Mouse (Mus musculus) adrenal gland (tissue): ENCODE measurements around the gene Ugt1a8.

ENCODE experiments used
- intact Hi-C: fragments of 180-260 bp; cut with DNase I; formaldehyde crosslinking; loops from one replicate; pipeline ENCODE4 v1.15.1; 2025

Ugt1a8 gene

DNA sequence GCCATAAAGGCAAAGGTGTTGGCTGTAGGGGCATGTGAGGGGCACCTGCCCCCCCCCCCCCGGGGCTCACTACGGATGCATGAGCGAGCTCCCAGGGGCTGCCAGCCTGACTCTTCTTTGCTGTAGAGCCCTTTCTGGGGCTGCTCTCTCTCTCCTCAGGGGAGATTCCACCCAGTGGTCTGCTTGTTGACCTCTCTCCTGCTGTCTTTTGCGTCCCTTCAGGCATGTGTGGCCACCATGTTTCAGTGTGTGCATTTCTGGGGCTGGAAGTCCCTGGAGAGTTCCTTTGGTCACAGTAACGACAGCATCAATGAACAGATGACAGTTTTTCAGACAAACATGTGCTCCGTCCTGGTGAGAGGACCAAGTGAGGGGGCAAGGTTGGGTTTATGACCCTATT lies 170.7 kb downstream of the Ugt1a8 start:
- intact Hi-C loops = no loop called here

DNA sequence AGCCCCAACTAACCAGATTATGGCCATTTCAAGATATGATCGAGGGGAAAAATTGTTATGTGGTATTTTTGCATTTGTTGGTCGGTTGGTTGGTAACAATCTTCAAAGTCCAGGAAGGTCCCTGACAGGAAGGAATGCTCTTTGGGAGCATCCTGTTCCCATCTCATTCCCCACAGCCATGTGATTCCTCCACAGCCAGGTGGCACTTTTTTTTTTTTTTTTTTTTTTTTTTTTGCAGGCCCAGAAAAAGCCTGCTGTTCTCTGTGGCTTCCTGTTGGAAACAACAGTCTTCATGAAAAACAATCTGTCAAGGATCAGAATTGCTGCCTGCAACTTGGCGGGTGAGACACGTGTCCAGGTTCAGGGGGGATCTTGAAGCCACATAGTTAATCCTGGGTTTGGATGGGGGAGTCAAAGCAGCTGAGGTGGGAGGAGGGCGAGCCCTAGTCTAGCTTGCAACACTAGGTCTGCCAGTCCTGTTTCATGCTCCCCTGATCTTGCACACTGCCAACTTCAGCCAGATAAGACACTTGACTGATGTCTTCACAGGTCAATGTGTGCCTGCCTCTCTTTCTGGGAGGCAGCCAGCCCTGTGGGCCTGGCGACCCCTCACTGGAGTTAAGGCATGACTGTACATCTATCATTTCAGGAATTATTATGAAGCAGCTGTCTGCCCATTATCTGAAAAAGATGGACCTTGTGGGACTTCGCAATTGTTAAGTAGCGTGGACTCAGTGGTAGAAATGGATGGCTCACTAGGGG lies 171.4 kb downstream of the Ugt1a8 start:
- intact Hi-C loops = no loop called here

DNA sequence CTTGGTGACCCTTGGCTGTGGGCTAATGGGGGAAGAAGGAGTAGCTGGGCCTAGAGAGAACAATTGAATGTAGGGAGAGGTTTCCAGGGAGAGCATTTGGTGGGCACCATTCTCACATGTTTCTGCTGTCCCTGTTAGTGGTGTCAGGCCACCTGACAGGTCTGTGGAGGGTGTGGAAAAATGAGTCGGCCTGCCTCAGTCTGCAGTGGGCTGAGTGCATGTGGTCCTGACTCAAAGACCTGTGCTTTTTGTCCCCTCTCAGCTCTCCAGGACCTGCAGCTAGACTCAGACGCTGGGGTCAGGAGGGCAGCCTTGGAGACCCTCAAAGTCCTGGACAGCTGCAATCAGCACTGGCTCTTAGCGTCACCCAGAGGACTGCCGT lies 172.0 kb downstream of the Ugt1a8 start:
- intact Hi-C loops = no loop called here

DNA sequence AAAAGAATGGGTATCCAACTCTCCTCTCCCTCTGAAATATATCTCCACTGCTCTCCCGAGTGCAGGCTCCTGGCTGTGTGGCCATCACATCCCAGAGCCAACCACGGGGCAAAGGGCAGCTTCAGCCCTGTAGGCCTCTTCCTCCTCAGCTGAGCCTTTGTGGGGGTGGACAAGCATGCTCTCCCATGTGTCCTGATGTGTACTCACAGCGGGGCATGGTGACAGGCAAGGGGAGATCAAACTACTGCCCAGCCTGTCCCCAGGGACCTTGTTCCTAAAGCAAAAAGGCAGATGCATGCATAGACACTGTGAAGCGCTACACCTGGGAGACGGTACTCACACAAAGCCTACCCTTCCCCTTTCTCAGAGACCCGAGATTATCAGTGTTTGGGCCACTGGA lies 172.5 kb downstream of the Ugt1a8 start:
- intact Hi-C loops = no loop called here

DNA sequence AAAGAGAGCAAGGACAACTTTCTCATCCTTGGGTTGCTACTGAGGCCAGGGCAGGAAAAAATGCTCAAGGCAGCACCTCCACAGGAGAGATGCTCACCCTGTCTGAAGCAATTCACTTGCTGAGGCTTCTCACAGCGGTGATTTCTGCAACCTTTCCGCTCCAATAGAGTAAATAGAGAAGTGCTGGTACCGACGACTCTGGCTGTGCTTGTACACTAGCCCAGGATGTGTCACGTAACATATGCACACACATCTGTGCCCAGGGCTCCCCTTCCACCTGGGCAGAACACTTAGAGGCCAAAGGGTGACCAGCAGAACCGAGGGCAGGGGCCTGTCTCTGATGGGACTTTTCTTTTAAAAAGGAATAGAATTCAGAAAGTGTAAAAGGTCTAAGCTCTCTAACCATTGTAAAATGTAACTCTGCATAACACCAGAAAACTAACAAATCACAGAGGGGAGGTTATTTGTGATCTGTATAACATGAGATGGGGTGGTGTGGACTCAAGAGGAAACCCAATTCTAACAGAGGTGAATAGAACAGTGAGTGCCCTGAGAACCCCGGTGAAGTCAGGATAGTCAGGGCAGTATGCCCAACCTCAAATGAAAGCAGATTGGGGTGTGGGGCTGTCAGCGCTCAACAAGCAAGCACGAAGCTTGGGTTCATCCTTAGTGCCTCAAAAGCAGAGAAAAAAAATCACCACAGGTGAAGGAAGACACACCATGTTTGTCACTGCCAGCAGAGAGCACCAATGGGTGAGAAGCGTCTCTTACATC lies 173.2 kb downstream of the Ugt1a8 start:
- intact Hi-C loops = no loop called here

DNA sequence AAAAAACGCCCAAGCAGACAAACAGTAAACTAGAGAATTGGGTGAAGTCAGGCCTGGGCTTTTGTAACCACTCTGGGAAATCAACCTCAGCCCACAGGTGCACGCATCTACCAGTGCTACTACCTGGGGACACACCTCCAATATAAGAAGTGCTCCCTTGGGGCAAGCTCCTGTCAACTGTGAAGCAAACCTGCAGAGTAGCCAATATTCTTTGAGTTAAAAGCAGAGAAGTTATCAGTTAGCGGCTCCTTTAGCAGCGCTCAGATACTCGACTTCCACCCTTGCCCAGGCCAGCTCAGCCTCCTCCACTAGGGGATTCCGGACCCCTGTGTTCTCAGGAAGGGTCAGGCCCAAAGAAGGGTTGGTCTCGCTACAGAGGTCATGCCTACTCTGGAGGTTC lies 174.1 kb downstream of the Ugt1a8 start:
- intact Hi-C loops = no loop called here

DNA sequence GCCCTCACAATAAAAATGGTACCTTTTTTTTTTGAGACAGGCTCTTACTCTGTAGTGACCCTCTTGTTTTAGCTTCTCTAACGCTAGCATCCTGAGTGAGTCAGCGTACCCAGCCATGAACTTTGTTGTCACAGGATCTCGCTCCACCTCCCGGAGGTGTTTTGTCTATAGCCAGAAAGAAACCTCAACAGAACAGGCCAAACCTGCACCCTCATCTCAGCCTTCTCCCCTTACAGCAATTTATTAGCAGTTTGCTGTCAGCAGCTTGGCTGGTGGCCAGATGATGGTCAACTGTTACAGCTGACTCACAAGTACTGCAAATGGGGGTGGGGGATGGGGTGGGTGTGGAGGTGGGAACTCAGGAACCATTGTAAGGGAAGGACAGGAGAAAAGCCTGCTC lies 174.6 kb downstream of the Ugt1a8 start:
- intact Hi-C loops = no loop called here

DNA sequence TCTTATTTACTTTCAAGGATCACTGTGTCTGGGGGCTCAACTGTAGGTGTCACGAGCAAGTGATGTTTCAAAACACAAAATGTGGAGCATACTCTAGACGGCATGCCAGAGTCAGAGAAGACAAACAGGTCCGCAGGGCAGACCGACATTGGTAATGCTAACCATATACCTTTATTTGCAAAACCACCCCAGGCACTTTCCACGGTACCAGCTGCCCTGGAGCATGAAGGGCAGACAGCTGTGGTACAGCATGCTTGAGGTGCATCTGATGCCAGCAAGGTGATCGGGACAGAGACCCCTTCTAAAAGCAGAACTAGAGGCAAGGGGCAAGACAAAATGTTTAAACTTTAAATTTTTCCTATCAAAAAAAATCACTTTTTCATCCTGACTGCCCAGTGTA lies 175.3 kb downstream of the Ugt1a8 start:
- intact Hi-C loops = no loop called here

DNA sequence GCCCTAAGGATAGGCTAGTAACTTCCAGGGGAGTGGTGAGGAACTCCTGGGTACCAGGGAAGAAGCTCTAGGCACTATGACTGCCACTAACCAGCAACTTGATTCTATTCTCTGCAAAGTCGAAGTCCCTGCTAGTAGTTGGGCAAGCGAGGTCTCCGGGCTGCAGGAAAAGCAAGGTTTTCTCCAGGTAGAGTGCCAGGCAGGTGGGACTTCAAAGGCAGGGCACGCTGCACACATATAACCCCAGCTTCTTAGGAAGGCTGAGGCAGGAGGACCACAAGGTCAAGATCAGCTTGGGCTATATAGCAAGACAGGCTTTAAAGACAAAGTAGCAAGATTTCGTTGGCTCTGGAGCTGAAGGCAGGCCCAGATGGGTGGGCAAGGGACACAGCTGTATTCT lies 176.2 kb downstream of the Ugt1a8 start:
- intact Hi-C loops = no loop called here

DNA sequence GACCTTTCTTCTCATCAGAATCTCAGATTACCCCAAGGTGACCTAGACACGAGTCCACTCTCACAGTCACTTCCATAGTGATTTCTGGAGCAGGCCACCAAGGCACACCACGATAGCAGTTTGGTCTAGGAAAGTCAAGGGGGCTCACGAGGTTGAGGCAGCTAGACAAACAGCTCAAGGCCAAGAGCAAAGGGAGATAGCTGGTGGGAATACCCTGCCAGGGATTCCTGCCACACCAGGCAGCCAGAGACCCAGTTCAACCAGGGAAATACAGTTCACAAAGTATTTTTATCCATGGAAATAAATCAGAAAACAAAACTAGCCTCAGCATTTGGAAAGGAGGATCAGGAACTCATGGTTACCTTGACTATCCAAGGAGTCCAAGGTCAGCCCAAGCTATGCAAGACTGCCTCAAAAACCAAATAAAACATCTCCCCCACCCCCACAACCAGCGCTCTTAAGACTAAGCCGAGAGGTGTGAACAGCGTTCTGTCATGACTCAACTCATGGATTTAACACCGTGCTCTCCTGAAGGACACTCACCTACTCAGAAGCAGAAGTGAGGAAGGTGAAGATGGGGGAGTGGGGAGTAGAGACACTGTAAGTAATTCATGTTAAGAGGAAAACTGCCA lies 176.7 kb downstream of the Ugt1a8 start:
- intact Hi-C loops = no loop called here

DNA sequence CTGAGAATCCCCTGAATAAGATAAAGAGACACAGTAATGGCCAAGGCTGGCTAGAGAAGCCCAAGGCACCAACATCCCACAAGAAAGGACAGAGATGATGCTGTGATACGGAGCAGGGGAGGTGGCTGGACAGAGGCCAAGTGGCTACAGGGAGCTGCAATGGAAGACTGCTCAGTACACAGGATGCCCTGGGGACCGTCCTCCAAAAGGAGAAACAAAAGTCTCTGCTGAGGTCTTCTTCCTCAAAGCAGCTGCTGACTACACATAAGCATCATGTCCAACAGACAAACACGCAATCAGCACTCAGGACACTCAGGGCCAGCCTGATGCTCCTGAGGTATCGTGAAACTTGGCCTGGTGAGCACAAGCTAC lies 177.2 kb downstream of the Ugt1a8 start:
- intact Hi-C loops = no loop called here

DNA sequence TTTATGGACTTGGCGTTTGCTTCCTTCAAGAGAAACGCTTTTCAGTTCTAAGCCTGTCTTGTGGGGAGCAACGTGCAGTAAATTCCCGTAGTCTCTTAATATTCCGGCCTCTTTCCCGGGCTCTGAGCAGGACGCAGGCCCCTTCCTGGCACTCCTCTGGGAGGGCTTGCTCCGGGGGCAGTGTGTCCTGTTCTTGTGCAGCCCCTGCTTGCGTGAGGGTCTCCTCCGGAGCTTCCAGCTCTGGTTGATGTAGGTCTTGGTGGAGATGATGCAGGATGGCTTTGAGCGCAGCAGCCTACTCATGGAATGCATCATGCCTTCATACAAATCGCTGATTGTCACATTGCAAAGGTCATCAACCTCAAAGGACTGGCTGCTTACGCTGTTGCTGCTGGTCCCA lies 178.5 kb downstream of the Ugt1a8 start:
- intact Hi-C loops = no loop called here

DNA sequence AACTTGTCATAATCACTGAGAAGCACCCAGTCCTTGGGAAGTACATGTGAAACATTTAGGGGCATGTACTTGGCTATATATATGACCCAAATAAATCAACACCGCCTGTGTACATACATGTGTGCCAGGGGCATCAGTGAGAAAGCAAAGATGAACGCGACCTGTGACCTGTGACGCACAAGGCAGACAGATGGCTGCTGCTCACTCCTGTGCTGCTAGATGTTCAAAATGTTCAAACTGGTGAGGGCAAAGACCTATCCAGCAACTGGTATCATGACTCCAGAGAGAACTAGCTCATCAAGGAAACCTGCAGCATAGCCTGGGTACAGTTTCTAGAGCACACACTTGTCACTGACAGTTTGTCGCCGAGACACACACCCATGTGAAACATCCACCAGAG lies 179.9 kb downstream of the Ugt1a8 start:
- intact Hi-C loops = no loop called here

DNA sequence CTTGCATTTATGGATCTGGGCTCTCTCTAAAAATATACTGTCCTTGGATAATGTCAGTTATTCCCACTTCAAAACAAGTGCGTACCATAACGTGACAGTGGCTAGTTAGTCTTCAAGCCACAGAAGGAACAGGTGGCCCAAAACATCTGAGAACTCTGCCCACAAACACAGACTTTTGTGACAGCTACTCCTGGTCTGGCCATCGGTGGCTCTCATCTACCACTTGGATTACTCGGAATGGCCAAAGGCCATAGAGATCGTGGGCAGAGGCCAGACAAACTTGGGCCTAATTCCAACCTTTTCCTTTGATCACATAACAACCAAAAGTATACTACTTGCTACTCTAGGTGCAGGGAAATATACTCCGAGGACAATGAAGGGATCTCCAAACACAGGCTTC lies 180.5 kb downstream of the Ugt1a8 start:
- intact Hi-C loops = no loop called here
